Mouse (Mus musculus) A20 (cell line): ENCODE data around the gene Lin37.

Source experiments
- DNase-seq: peaks from one replicate; pipeline ENCODE4 v3.0.0-alpha.2; 2011; ENCODE audit warnings: low read depth, low spot score

Lin37 gene

GRCm38 (mm10) chr7:30559443-30559954, at the start of gene Lin37:
Lin37 (minus strand) TSS chr7:30559838.
- DNase-seq: peak; percentile 98

GRCm38 (mm10) chr7:30608476-30608875, 48.8 kb upstream of the Lin37 start:
- peak; percentile 88 for DNase-seq

DNA sequence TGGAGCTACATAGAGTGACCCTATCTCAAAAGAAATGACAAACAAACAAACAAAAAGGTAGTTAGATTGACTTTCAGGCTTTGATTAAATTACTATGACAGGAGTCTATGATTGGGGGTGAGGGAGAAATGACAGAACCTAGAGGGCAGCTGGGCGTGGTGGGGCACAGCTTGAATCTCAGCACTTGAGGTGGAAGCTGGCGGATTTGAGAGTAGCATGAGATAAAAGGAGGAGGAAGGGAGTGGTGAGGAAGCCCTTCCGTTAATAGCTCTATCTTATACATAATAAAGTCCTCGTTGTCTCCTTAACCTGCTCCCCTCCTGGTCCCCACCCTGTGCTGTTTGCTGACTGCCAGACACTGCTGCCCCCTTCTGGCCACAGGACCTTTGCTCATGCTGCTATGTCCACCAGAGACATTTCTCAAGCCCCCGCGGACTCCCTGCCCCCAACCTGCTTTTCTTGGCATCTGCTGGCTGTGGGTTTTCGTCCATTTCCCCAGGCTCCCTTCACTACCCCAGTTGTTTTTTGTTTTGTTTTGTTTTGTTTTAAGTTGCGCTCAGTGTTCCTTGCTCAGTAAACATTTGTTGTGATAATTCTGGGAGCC, 48.2 kb upstream of the Lin37 start:
- DNase-seq: peak; percentile 90

DNA sequence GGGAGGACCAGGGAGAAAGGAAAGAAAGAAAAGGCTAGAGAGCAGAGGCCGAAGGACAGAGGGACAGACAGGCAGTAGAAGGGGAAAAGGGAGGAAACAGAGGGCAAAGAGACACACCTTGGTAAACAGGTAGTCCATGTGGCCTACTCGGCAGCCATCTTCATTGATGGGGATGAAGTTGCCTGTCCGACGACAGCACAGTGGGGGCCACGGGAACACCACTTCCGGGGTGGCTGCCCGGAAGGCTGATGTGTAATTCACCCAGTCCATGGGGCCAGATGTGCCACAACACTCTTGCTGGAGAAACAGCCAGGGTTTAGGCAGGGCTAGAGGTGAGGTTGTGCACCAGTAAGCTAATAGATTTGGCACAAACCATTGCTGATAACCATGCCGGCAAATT, 45.3 kb upstream of the Lin37 start:
- DNase-seq: no peak

DNA sequence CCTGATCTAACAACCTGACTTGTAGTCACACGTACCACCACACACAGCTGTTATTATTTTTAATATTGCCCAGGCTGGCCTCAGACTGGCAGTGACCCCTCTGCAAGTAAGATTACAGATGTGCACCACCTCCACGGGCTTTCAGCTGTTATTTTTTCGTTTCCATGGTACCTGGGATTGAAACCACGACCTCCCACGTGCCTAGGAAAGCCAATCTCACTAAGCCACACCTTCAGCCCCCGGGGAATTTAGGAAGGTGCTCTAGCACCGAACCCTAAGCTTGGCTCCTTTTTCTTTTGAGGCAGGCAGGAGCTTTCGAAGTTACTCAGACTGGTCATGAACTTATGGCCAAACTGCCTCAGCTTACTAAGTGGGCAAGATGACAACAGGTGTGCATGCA, 44.8 kb upstream of the Lin37 start:
- no peak for DNase-seq

GRCm38 (mm10) chr7:30602583-30602982, 42.9 kb upstream of the Lin37 start:
- no peak for DNase-seq

DNA sequence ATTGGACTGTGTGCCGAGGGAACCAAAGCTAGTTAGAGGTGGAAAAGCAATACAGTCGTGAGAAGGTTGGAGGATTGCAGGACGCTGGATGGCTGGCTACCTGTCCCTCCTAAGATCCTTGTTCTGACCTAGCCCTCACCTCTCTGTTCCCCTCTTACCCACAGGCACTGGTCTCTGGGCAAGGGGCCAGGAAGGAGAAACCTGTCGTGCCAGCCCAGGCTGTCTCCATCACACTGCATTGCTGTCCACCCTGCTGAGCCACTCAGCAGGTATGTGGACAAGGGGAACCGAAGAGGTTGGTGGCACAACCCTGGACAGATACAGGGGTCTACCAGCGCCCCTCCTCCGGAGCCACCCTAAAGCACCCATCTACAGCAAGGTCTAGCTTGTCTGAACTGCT, 41.0 kb upstream of the Lin37 start:
- no peak for DNase-seq

DNA sequence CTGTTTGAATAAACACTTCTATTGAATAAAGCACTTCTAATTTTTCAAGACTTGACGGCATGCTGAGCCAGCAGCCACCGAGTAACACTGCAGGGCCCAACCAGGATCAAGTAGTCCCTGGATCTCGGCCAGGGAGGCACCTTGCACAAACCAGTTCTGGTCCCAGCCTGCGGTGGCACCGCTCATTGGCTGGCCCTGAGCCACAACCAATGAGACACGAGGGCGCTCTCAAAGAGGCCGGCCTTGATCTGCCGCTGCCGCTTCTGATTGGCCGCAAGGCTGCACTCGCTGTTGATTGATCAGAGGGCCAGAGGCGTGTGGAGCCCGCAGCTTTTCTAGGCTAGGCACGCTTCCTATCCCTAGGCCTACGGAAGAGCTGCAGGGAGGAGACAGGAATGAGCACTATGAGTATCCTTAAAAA, 40.3 kb upstream of the Lin37 start:
- DNase-seq: no peak

DNA sequence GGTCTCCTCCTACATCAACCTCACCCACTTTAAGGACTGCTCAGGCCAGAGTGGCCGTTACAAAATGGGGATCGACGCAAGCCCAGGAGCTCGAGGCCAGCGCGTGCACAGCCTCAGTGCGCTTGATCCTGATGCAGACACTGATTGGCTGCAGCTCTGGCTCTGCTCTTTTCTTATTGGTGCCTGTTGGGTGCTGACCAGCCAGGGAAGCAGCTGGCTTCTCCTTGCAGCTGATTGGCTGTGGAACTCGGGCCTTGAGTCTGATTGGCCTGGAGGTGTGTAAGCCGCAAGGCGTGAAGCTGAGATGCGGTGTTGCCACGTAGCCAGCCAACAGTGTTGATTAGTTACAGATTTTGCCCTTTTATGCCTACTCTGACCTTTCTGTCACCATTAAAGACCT, 39.1 kb upstream of the Lin37 start, which contains the start of gene Zbtb32:
Zbtb32 (minus strand) TSS at position 124 of the 400 bp plus-strand sequence.
- no peak for DNase-seq

DNA sequence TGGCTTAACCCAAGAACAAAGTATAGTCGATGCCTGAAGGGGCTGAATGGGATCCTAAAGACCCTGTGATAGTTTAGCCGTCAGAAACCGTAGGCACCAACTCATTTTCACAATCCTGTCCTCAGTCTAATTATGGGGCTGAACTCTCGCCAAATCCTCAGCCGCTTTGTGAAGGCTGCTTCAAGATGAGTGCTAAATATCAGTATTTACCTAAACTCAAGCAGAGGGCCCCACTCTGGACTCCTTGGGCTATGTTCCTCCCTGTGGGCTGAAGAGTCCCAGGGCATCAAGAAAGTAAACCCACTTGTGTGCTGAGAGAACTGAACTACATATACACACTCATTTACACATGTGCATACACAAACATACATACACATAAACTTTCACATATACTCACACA, 37.2 kb upstream of the Lin37 start:
- no peak for DNase-seq

- DNase-seq: no peak
Measured at GRCm38 (mm10) chr7:30596093-30596492, 36.5 kb upstream of the Lin37 start.

GRCm38 (mm10) chr7:30594510-30595024, 34.9 kb upstream of the Lin37 start:
- no peak for DNase-seq

GRCm38 (mm10) chr7:30593579-30594509, 34.2 kb upstream of the Lin37 start:
- DNase-seq: peak; percentile 96

GRCm38 (mm10) chr7:30592772-30593423, 33.3 kb upstream of the Lin37 start:
- peak; percentile 93 for DNase-seq

GRCm38 (mm10) chr7:30591605-30591951, 31.9 kb upstream of the Lin37 start:
- DNase-seq: peak; percentile 33

- no peak for DNase-seq
Measured at GRCm38 (mm10) chr7:30590927-30591604, 31.4 kb upstream of the Lin37 start.

- peak; percentile 88 for DNase-seq
Measured at GRCm38 (mm10) chr7:30589435-30590301, 30.0 kb upstream of the Lin37 start.

GRCm38 (mm10) chr7:30588676-30589434, 29.2 kb upstream of the Lin37 start, which contains the start of gene Kmt2b:
Kmt2b (minus strand) TSS chr7:30588726.
- peak; percentile 97 for DNase-seq

GRCm38 (mm10) chr7:30587842-30588667, 28.4 kb upstream of the Lin37 start:
- peak; percentile 51 for DNase-seq
